Mouse (Mus musculus): ENCODE data around the gene Nphp4. TPM values are rescaled to one million over a fixed set of nuclear protein-coding genes. Genes with fewer than 3 reads are reported as not detected.

Nphp4 gene
- 0.60 and 0.73 TPM in 2 replicates for polyA plus RNA-seq (2012; rRNA removed)

GRCm38 (mm10) chr4:152476427-152477023 is at the start of gene Nphp4:
Nphp4 (plus strand) TSS chr4:152476706.
- DNase-seq (ENCODE audit: low read depth, low spot score), result no peak
- WGBS, result 5% methylated on average over 18 of the region's 18 CpGs

- no peak for DNase-seq (ENCODE audit: low read depth, low spot score)
- WGBS, result 54% methylated on average over 8 of the region's 8 CpGs
Observed at GRCm38 (mm10) chr4:152428259-152428658, 48.2 kb upstream of the Nphp4 start.

GRCm38 (mm10) chr4:152432308-152432707 is 44.2 kb upstream of the Nphp4 start:
- DNase-seq (ENCODE audit: low read depth, low spot score), result peak; percentile 6

DNA sequence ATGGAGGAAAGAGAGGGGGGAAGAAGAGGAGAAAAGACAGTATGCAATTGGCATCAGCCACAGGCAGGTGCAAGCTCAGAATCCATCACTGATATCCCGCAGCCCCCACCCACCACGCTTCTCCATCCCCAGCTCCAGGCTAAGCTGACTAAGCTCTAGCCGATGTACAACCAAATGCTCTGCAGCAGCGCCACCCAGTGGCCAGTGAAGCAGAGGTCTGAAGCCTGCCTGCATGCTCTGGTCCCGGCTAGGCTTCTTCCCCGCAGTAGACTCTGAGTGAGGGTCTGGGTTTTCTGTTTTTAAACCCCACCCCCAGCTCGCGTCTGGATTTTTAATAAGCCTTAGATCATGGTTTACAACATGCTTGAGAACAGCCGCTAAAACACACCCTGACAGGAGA is 41.7 kb upstream of the Nphp4 start:
- WGBS, result 11% methylated on average over 9 of the region's 9 CpGs
- peak; percentile 36 for DNase-seq (ENCODE audit: low read depth, low spot score)

More at GRCm38 (mm10) chr4:152432308-152432707, 44.2 kb upstream of the Nphp4 start:
- WGBS, result 62% methylated on average over 5 of the region's 5 CpGs

DNA sequence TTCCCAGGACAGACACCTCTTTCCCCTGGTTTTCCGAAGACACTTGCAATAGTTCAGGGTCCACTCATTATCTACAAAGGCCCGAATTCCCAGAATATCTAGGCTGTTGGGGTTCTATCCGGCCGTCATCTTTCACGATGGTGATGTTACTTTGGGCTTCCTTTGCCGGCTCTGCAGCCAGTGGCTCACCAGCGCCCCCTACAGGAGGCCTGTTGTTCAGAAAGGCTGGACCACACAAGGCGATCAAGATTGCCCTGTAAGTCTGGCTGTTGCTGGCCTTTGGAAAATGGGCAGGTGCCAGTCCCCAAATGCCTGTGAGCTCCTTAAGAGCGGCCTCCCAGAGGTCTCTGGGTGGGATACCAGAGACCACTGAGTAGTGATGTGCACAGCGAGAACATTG is 41.3 kb upstream of the Nphp4 start:
- peak; percentile 7 for DNase-seq (ENCODE audit: low read depth, low spot score)
- 19% methylated on average over 10 of the region's 10 CpGs for WGBS

GRCm38 (mm10) chr4:152440882-152441281 is 35.6 kb upstream of the Nphp4 start:
- no peak for DNase-seq (ENCODE audit: low read depth, low spot score)
- WGBS, result 63% methylated on average over 9 of the region's 9 CpGs

- DNase-seq (ENCODE audit: low read depth, low spot score), result no peak
- 49% methylated on average over 9 of the region's 9 CpGs for WGBS
Observed at GRCm38 (mm10) chr4:152441536-152441935, 35.0 kb upstream of the Nphp4 start.

- WGBS, result 74% methylated on average over 10 of the region's 10 CpGs
- no peak for DNase-seq (ENCODE audit: low read depth, low spot score)
Observed at GRCm38 (mm10) chr4:152446178-152446577, 30.3 kb upstream of the Nphp4 start.

GRCm38 (mm10) chr4:152447731-152448665 is 28.5 kb upstream of the Nphp4 start:
- WGBS, result 72% methylated on average over 22 of the region's 22 CpGs
- DNase-seq (ENCODE audit: low read depth, low spot score), result no peak

DNA sequence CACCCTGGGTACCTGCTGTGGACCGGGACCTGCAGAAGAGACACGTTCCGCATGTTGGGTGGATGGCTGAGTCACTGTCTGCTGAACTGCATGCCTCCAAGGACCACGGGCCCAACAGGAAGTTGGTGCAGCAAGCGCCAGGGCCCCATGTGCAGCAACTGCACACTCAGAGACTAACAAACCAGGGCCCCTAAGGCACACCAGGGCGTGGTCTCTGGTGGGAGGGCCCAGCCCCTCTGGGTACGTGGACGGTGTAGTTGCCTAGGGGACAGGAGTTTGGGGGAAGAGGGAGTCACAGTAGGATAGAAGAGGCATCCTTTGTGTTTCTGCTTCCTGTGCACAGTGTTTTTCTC is 27.9 kb upstream of the Nphp4 start:
- DNase-seq (ENCODE audit: low read depth, low spot score), result no peak
- 40% methylated on average over 8 of the region's 8 CpGs for WGBS

- WGBS, result 72% methylated on average over 6 of the region's 6 CpGs
- no peak for DNase-seq (ENCODE audit: low read depth, low spot score)
Observed at GRCm38 (mm10) chr4:152451371-152451770, 25.1 kb upstream of the Nphp4 start.

- 70% methylated on average over 10 of the region's 10 CpGs for WGBS
- DNase-seq (ENCODE audit: low read depth, low spot score), result no peak
Observed at GRCm38 (mm10) chr4:152453079-152453478, 23.4 kb upstream of the Nphp4 start.

DNA sequence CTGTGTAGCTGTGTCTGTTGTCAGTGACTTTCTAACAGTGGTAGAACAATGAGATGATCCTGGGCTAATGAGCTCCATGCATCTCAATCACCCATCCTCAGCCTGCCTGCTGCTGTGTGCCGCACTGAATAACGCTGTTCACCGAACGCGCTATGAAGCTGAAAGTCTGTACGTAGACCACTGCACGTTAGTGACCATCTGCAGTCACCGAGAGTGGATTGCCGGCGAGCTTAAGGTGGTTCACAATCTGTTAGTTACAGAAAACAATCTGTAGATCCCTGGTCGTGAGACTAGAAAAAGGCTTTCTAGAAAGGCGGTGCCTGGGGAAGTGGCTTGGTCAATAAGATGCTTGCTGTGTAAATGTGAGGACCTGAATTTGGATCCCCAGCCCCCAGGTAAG is 22.4 kb upstream of the Nphp4 start:
- DNase-seq (ENCODE audit: low read depth, low spot score), result no peak
- 86% methylated on average over 12 of the region's 12 CpGs for WGBS

GRCm38 (mm10) chr4:152456609-152457008 is 19.9 kb upstream of the Nphp4 start:
- WGBS, result 82% methylated on average over 18 of the region's 18 CpGs

DNA sequence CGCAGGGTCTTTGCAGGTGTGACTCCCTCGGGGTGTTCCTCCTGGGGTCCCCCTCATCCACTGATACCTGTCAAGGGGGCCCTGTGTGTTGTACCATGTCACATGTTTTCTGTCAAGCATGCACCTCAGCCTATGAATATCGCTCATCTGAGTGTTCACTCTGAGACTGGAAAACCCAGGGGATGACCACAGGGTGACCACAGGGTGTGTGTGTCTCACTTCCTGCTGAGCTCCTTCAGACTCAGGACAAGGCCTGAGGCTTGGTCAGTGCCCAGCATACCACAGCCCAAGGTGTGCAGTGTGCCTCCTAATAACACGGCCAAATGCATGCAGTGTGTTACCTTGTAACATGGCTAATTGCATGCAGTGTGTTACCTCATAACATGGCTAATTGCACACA is 18.8 kb upstream of the Nphp4 start:
- no peak for DNase-seq (ENCODE audit: low read depth, low spot score)
- 83% methylated on average over 4 of the region's 4 CpGs for WGBS

More at GRCm38 (mm10) chr4:152456609-152457008, 19.9 kb upstream of the Nphp4 start:
- no peak for DNase-seq (ENCODE audit: low read depth, low spot score)

GRCm38 (mm10) chr4:152462516-152462915 is 14.0 kb upstream of the Nphp4 start:
- DNase-seq (ENCODE audit: low read depth, low spot score), result no peak
- 80% methylated on average over 12 of the region's 12 CpGs for WGBS

DNA sequence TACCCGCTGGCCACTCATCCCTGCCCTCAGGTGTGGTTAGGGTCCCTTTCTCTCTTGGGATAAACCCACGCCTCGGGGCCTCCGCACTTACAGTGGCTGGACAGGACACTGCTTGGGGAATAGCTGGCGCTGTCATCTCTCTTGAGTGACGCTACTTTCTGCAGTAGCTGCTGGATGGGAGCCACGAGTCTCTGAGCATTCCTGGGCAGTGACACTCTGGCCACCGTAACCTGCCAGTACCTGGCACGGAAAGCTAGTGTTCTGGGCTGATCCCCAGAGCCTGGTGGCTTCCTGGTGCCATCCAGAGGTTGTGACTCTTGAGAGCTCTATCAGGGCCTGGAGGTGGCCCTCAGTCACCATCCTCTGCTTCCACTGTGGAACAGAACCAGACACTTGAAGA is 13.4 kb upstream of the Nphp4 start:
- no peak for DNase-seq (ENCODE audit: low read depth, low spot score)
- WGBS, result 77% methylated on average over 9 of the region's 9 CpGs

DNA sequence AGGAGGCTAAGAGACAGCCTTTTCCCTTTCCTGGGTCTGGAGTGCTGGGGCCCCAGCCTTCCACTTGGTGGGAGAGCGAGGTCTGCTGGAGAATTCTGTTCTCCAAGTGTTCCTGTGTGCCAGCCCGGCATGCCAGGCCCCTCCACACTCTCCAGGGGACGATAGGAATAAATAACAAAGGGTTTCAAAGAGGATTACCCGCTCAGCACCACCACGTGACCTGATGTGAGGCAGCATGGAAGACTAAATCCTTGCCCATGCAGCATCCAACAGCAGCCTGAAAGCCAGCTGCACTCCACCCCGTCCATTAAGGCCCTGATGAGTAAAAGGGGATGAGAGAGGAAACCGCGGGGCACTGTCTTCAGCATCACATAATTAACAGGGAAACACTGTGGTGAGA is 11.4 kb upstream of the Nphp4 start:
- no peak for DNase-seq (ENCODE audit: low read depth, low spot score)
- 39% methylated on average over 8 of the region's 8 CpGs for WGBS

DNA sequence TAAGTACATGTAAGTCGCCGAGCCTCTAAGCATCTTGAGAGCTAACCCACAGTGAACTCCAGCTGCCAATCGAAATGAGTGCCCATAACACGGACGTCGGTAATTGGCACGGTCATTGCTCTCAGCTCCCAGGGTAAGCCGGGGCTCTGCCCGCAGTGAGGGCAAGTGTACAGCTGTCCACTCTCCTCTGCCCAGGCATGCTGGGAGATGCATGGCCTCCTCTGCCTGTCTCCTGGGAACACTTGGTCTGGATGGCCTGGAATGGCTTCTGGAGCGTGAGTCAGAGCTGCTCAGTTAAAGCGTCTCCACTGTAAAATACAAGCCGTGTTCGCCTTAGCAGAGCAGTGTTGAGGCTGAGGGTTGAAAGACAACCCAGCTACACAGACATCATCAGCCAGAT is 9.9 kb upstream of the Nphp4 start:
- DNase-seq (ENCODE audit: low read depth, low spot score), result no peak
- 86% methylated on average over 13 of the region's 13 CpGs for WGBS

DNA sequence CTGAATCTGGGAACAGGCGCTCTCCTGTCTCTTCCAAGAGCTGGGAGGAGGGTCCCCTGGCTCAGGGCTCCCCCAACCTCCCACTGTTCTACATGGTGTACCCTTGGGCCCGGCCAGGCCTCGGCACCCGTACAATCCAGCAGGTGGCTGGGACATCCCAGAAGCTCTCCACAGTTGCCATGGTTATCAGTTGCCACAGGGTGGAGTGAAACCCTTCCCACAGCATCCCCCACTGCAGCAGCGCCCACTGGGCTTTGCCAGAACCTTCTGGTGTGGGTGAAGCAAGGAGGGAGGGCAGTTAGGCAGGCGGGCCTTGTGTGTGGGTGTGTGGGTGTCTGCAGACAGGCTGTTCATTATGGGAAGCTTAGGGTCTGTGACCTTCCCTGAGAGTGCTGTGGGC is 8.6 kb upstream of the Nphp4 start:
- no peak for DNase-seq (ENCODE audit: low read depth, low spot score)
- WGBS, result 78% methylated on average over 6 of the region's 6 CpGs

DNA sequence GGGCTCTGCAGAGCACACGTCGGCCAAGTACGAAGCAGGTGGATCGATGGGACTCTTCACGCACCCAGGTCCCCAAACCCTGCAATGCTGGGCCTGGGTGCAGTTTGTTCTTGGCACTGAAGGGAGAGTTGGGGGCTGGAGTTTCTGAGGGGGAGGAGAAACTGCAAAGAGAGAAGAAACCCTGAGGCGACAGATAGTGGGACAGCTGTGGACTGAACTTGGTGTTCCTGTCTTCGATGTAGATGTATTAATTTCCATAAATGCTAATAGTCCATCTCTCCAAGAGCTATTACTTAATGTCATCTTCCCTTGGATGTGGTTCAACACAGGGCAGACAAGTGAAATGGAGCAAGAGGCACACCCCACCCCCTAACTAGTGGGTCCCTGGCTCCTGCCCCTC is 565 bp upstream of the Nphp4 start:
- WGBS, result 83% methylated on average over 7 of the region's 7 CpGs
- DNase-seq (ENCODE audit: low read depth, low spot score), result no peak

All from large intestine, adult 2 months (tissue).